Mouse (Mus musculus) liver, adult 2 months (tissue): ENCODE measurements around the gene Pigt.

Experiments
- CTCF ChIP-seq: fragments of 200-500 bp; IDR thresholded peaks from 2 replicates; pipeline ENCODE4 v1.5.1; 2011; ENCODE audit warnings: low read depth, low read length, control low read depth
- POLR2A ChIP-seq: fragments of 200-500 bp; IDR thresholded peaks from 2 replicates; pipeline ENCODE4 v1.6.1; 2011; ENCODE audit warnings: low read length, control low read depth; ENCODE audit not compliant: insufficient read depth; ENCODE audit errors: extremely low read depth

GRCm38 (mm10) chr2:164515897-164516296 lies 18.6 kb downstream of the Pigt start:
- TF ChIP-seq CTCF (no peak), POLR2A (no peak)
